20 mouse cellular contexts compared by ENCODE assay signal in genomic region chr17:36897065-36897464, GRCm38 (mm10). TPM values are rescaled to one million over a fixed set of nuclear protein-coding genes. Genes with fewer than 3 reads are reported as not detected.
"Had no signal": no experiment of that assay in that cellular context is flagged by ENCODE, and none has a peak within 500 bp of the region (broad histone marks: within the 10 kb centered on the region; RNA-seq: fewer than 3 reads in every experiment).

No protein-coding gene starts in this region.

- H3K36me3 ChIP-seq: liver, embryonic 13.5 days; liver, embryonic 15.5 days; lung, embryonic 15.5 days; midbrain, embryonic 13.5 days; midbrain, embryonic 15.5 days; neural tube, embryonic 13.5 days; neural tube, embryonic 15.5 days had no signal

- H3K27ac ChIP-seq: liver, embryonic 13.5 days; liver, embryonic 15.5 days; lung, embryonic 15.5 days; macrophage; midbrain, embryonic 13.5 days; midbrain, embryonic 15.5 days; neural tube, embryonic 13.5 days; neural tube, embryonic 15.5 days had no signal

- H3K9ac ChIP-seq: liver, embryonic 13.5 days; liver, embryonic 15.5 days; liver, postnatal 0 days; lung, embryonic 15.5 days; midbrain, embryonic 13.5 days; midbrain, embryonic 15.5 days; neural tube, embryonic 13.5 days; neural tube, embryonic 15.5 days had no signal

- H3K9me3 ChIP-seq: liver, embryonic 13.5 days; liver, embryonic 15.5 days; lung, embryonic 15.5 days; megakaryocyte, embryonic 14.5 days; midbrain, embryonic 13.5 days; midbrain, embryonic 15.5 days; neural tube, embryonic 13.5 days; neural tube, embryonic 15.5 days had no signal

- H3K4me2 ChIP-seq: liver, embryonic 13.5 days; liver, embryonic 15.5 days; lung, embryonic 15.5 days; midbrain, embryonic 11.5 days; midbrain, embryonic 13.5 days; midbrain, embryonic 15.5 days; neural tube, embryonic 13.5 days; neural tube, embryonic 15.5 days had no signal

- H3K4me1 ChIP-seq: liver, embryonic 13.5 days; lung, embryonic 15.5 days; midbrain, embryonic 13.5 days; midbrain, embryonic 15.5 days; neural tube, embryonic 13.5 days; neural tube, embryonic 15.5 days had no signal

- ATAC-seq: liver, postnatal 0 days; lung, postnatal 0 days; midbrain, embryonic 13.5 days; midbrain, embryonic 15.5 days had no signal

- H3K4me3 ChIP-seq: liver, embryonic 13.5 days; liver, embryonic 15.5 days; lung, embryonic 15.5 days; megakaryocyte, embryonic 14.5 days; midbrain, embryonic 13.5 days; midbrain, embryonic 15.5 days; myocyte; neural tube, embryonic 13.5 days; neural tube, embryonic 15.5 days had no signal

- H3K27me3 ChIP-seq: lung, embryonic 15.5 days; midbrain, embryonic 13.5 days; midbrain, embryonic 15.5 days; neural tube, embryonic 13.5 days; neural tube, embryonic 15.5 days had no signal

RNA-seq across cellular contexts. Expression of gene Trim31, which starts 0.9 kb away (rescaled TPM):
- total RNA-seq: megakaryocyte progenitor cell, adult 5-6 weeks; midbrain, postnatal 0 days had no signal
- polyA plus RNA-seq: liver, embryonic 13.5 days; liver, embryonic 15.5 days; liver, postnatal 0 days; lung, adult 2 months; lung, postnatal 0 days; macrophage; midbrain, embryonic 11.5 days; midbrain, embryonic 13.5 days; midbrain, embryonic 15.5 days; midbrain, postnatal 0 days; myocyte; neural tube, embryonic 11.5 days; neural tube, embryonic 13.5 days; neural tube, embryonic 15.5 days; urinary bladder, adult 2 months had no signal

RNA-seq across cellular contexts. Expression of gene Trim40, which starts 7.1 kb away (rescaled TPM):
- total RNA-seq: megakaryocyte progenitor cell, adult 5-6 weeks; midbrain, postnatal 0 days had no signal
- polyA plus RNA-seq: liver, embryonic 13.5 days; liver, embryonic 15.5 days; liver, postnatal 0 days; lung, embryonic 15.5 days; lung, postnatal 0 days; macrophage; midbrain, embryonic 11.5 days; midbrain, embryonic 13.5 days; midbrain, embryonic 15.5 days; myocyte; neural tube, embryonic 11.5 days; neural tube, embryonic 13.5 days; neural tube, embryonic 15.5 days; stomach, embryonic 14.5 days had no signal

RNA-seq across cellular contexts. Expression of gene Trim10, which starts 27.7 kb away (rescaled TPM):
- polyA plus RNA-seq: macrophage; myocyte; thymus, adult 2 months had no signal

RNA-seq across cellular contexts. Expression of gene Trim15, which starts 30.1 kb away (rescaled TPM):
- total RNA-seq: megakaryocyte progenitor cell, adult 5-6 weeks had no signal
- polyA plus RNA-seq: macrophage; myocyte; urinary bladder, adult 2 months had no signal

RNA-seq across cellular contexts. Expression of gene Rnf39, which starts 45.7 kb away (rescaled TPM):
- total RNA-seq: megakaryocyte progenitor cell, adult 5-6 weeks had no signal
- polyA plus RNA-seq: liver, embryonic 13.5 days; macrophage had no signal
